Mouse (Mus musculus): ENCODE measurements around the gene Dmc1. TPM values are rescaled to one million over a fixed set of nuclear protein-coding genes. Genes with fewer than 3 reads are reported as not detected.

Dmc1 gene
- polyA plus RNA-seq, 1 experiment from 2014 or later = 0.67 TPM

DNA sequence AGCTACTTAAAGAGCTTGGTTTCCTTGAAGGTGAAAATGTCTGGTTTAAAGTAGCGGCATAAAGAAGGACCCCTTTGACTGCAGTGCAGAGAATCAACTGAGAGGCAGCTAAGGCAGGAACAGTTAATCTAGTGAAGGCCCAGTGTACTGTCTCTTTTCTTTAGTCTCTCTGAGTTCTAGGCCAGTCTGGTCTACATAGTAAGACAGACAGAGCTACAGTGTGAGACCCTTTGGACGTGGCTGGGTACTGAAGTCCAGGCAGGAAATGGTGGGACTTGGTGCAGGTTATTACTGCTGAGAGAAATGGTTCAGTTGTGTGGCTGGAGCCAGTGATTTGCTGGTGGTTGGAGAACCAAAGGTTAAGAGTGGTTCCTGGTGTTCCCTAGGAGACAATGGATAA is 56.7 kb downstream of the Dmc1 start:
- no peak for ATAC-seq (replicated peaks)
- peaks cover 25% of the 10 kb centered on the region for H3K4me1 ChIP-seq
- no peaks in the 10 kb centered on the region for H3K27me3 ChIP-seq
- peaks cover 12% of the 10 kb centered on the region for H3K36me3 ChIP-seq
- 99% methylated on average over 2 of the region's 2 CpGs for WGBS
- H3K27ac ChIP-seq (replicated peaks) = no peak overlapping the region
- no peak overlapping the region for H3K4me3 ChIP-seq
- H3K9me3 ChIP-seq = no peaks in the 10 kb centered on the region
- no peak overlapping the region for H3K9ac ChIP-seq (replicated peaks)
- H3K4me2 ChIP-seq (replicated peaks) = no peak overlapping the region

DNA sequence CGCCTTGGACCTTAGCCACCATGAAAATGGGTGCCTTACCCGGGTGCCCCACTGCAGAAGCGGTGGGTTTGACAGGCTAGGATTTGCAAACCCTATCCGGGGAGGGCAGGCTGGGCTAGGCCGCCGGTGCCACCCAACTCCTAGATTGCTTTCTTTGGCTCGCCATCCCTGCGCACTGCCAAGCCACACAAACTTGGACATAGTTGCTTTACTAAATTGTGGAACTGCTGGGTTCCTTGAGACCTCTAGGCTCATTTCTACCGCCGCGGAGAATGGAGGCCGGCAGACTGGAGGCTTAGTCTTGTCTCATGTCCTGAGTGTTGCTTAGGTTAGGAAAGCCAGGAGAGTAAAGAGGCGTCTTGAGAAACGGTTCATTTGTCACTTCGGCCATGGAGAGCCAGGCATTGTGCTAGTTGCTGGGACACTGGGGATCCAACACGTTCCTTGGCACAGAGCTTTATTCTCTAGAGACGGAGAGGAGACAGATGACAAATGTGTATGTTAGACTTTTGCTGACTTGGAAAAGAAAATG is 57.6 kb downstream of the Dmc1 start:
- H3K27me3 ChIP-seq = no peaks in the 10 kb centered on the region
- peak overlapping the region; percentile 56 for H3K4me2 ChIP-seq (replicated peaks)
- peak overlapping the region; percentile 89 for H3K4me3 ChIP-seq
- H3K36me3 ChIP-seq = peaks cover 21% of the 10 kb centered on the region
- 85% methylated on average over 17 of the region's 17 CpGs for WGBS
- no peak; the same call in 1 of the 2 replicates for ATAC-seq (replicated peaks)
- H3K9ac ChIP-seq (replicated peaks) = peak overlapping the region; percentile 54
- H3K27ac ChIP-seq (replicated peaks) = peak overlapping the region; percentile 98
- peaks cover 28% of the 10 kb centered on the region for H3K4me1 ChIP-seq
- H3K9me3 ChIP-seq = no peaks in the 10 kb centered on the region

- H3K27ac ChIP-seq (replicated peaks) = peak within 1 kb of the TSS; percentile 98
- peak; percentile 98 for ATAC-seq (replicated peaks)
- 2% methylated on average over 84 of the region's 84 CpGs for WGBS
- H3K9me3 ChIP-seq = no peaks in the 10 kb centered on the region
- H3K36me3 ChIP-seq = peaks cover 28% of the 10 kb centered on the region
- peak within 1 kb of the TSS; percentile 89 for H3K4me3 ChIP-seq
- H3K27me3 ChIP-seq = no peaks in the 10 kb centered on the region
- peaks cover 30% of the 10 kb centered on the region for H3K4me1 ChIP-seq
- H3K9ac ChIP-seq (replicated peaks) = peak within 1 kb of the TSS; percentile 92
- peak within 1 kb of the TSS; percentile 65 for H3K4me2 ChIP-seq (replicated peaks)
These were observed 58.3 kb downstream of the Dmc1 start, which contains the start of gene Ddx17 for GRCm38 (mm10) chr15:79546410-79547288. Ddx17 (minus strand) TSS chr15:79546741.

DNA sequence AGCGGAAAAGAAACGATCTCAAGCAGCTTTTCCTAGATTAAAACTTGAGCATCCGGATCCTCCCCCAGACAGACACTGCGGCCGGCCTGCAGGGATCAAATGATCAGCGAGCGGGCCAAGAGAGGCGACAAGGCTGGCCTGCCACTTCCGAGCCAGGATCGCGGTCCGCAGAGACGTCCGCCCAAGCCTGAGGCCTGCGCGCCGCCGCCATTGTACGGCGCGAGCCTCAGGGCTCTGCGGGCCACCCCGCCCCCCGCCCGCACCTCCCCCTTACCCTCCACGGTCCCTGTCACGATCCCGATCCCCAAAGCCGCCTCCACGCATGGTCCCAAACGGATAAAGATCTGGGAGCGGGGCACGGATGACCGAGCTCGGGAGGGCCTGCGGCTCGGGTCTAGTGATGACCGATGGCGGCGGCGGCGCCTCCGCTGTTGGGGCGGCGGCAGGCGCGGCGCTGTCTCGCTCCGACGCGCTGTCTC is 58.9 kb downstream of the Dmc1 start:
- Histone ChIP-seq H3K9me3 (no peaks in the 10 kb centered on the region), H3K36me3 (peaks cover 33% of the 10 kb centered on the region), H3K4me1 (peaks cover 34% of the 10 kb centered on the region), H3K4me2 (replicated peaks) (peak overlapping the region; percentile 65), H3K27ac (replicated peaks) (peak overlapping the region; percentile 97), H3K9ac (replicated peaks) (peak overlapping the region; percentile 92), H3K27me3 (no peaks in the 10 kb centered on the region), H3K4me3 (peak overlapping the region; percentile 89)
- WGBS = under 1% methylated on average over 52 of the region's 52 CpGs
- ATAC-seq (replicated peaks) = peak; percentile 75

GRCm38 (mm10) chr15:79545496-79545895 is 59.4 kb downstream of the Dmc1 start:
- 2% methylated on average over 3 of the region's 3 CpGs for WGBS
- H3K36me3 ChIP-seq = peaks cover 38% of the 10 kb centered on the region
- peak overlapping the region; percentile 65 for H3K4me2 ChIP-seq (replicated peaks)
- H3K9ac ChIP-seq (replicated peaks) = peak overlapping the region; percentile 92
- no peak for ATAC-seq (replicated peaks)
- no peaks in the 10 kb centered on the region for H3K9me3 ChIP-seq
- peak overlapping the region; percentile 97 for H3K27ac ChIP-seq (replicated peaks)
- H3K4me3 ChIP-seq = peak overlapping the region; percentile 89
- no peaks in the 10 kb centered on the region for H3K27me3 ChIP-seq
- H3K4me1 ChIP-seq = peaks cover 36% of the 10 kb centered on the region

DNA sequence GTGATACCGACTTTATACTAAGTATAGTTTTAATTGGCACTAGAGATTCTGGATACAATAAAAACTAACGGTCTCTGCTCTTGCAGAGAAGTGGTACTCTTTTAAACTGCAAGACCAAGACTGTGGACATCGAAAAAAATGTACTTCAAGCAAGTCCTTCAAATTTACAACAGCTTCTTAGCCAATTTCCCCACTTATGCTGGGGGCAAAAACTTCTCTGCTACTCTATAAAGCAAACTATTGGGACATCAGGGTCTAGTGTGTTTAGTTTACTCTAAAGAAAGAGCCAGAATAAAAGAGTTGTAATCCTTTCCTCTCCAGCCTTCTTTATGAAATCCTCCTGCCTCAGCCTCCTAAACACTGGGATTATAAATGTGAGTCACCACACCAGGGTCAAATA is 60.9 kb downstream of the Dmc1 start:
- ATAC-seq (replicated peaks) = no peak
- WGBS = 91% methylated on average over 3 of the region's 3 CpGs
- peaks cover 53% of the 10 kb centered on the region for H3K36me3 ChIP-seq

GRCm38 (mm10) chr15:79533796-79534195 is 71.1 kb downstream of the Dmc1 start:
- no peaks in the 10 kb centered on the region for H3K27me3 ChIP-seq
- H3K4me1 ChIP-seq = 0 out of 2 replicates have a peak, but pooled peaks cover 4% of the 10 kb centered on the region
- no peak overlapping the region for H3K9ac ChIP-seq (replicated peaks)
- no peak overlapping the region for H3K27ac ChIP-seq (replicated peaks)
- 90% methylated on average over 3 of the region's 3 CpGs for WGBS
- no peak overlapping the region for H3K4me2 ChIP-seq (replicated peaks)
- no peaks in the 10 kb centered on the region for H3K9me3 ChIP-seq
- peaks cover 97% of the 10 kb centered on the region for H3K36me3 ChIP-seq
- no peak for ATAC-seq (replicated peaks)
- H3K4me3 ChIP-seq = no peak overlapping the region

More for the DNA sequence above, 60.9 kb downstream of the Dmc1 start:
- H3K9me3 ChIP-seq = no peaks in the 10 kb centered on the region
- peaks cover 43% of the 10 kb centered on the region for H3K4me1 ChIP-seq
- no peaks in the 10 kb centered on the region for H3K27me3 ChIP-seq
- H3K9ac ChIP-seq (replicated peaks) = no peak overlapping the region
- H3K4me3 ChIP-seq = peak overlapping the region; percentile 89
- no peak overlapping the region for H3K27ac ChIP-seq (replicated peaks)
- peak overlapping the region; percentile 65 for H3K4me2 ChIP-seq (replicated peaks)

GRCm38 (mm10) chr15:79529935-79530334 is 75.0 kb downstream of the Dmc1 start:
- no peaks in the 10 kb centered on the region for H3K4me1 ChIP-seq
- no peak overlapping the region for H3K9ac ChIP-seq (replicated peaks)
- no peak overlapping the region for H3K4me2 ChIP-seq (replicated peaks)
- H3K27me3 ChIP-seq = no peaks in the 10 kb centered on the region
- peaks cover 87% of the 10 kb centered on the region for H3K36me3 ChIP-seq
- no peak overlapping the region for H3K4me3 ChIP-seq
- H3K27ac ChIP-seq (replicated peaks) = no peak overlapping the region
- WGBS = 85% methylated on average over 7 of the region's 7 CpGs
- 0 out of 2 replicates have a peak, but pooled peaks have one; percentile 21 for ATAC-seq (replicated peaks)
- H3K9me3 ChIP-seq = no peaks in the 10 kb centered on the region

DNA sequence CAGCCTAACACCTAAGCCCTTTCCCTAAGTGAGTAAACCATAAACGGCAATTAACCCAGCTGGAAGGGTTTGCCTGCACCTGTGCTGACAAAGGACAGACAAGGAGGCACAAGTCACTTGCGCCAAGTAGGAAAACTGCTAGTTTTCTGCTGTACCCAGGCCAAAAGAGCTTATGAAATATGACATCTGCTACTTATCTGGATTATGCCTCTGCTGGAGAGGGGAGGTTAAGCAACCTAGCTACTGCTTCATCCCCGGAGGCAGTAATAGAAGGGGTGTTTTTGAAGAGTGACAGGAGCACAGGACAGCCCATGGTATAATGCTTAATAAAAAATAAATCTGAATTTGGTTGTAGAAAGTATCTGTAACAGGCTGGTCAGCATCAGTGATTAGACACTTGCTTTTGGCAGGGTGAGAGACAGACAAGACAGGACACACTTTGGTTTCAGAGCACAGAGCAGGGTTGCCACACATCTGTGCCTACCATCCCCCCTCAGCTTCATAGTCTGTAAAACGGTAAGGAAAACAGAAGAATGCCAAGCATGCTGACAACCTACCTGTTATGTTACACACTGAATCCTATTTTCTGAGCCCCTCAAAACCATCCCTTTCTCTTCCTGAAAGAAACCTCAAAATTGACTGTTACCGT is 76.8 kb downstream of the Dmc1 start:
- H3K9me3 ChIP-seq = no peaks in the 10 kb centered on the region
- H3K4me2 ChIP-seq (replicated peaks) = no peak overlapping the region
- peaks cover 70% of the 10 kb centered on the region for H3K36me3 ChIP-seq
- H3K9ac ChIP-seq (replicated peaks) = no peak overlapping the region
- H3K4me3 ChIP-seq = no peak overlapping the region
- H3K27ac ChIP-seq (replicated peaks) = peak overlapping the region; percentile 31; the same call in 1 of the 2 replicates
- WGBS = 70% methylated on average over 5 of the region's 5 CpGs
- no peaks in the 10 kb centered on the region for H3K4me1 ChIP-seq
- no peaks in the 10 kb centered on the region for H3K27me3 ChIP-seq
- no peak for ATAC-seq (replicated peaks)

DNA sequence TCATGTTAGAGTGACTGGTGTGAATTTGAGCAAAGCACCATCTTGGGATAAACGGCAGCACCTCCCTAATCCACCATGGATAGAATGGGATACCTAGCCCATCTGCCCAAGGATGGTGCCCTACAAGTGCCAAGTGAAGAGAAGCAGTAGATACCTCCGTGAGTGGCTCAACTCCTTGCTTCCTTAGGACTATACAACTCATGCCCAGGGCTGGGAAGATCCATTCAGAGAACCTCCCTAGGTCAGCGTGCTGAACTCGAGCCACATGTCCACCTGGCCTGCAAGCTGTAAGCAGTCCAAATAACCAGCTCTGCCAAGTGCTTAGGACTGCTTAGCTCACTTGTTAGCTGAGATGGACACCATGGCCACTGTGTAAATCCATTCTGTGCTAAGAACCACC is 77.7 kb downstream of the Dmc1 start:
- ATAC-seq (replicated peaks) = no peak; the same call in 1 of the 2 replicates
- no peak overlapping the region for H3K9ac ChIP-seq (replicated peaks)
- no peaks in the 10 kb centered on the region for H3K9me3 ChIP-seq
- 82% methylated on average over 4 of the region's 4 CpGs for WGBS
- H3K36me3 ChIP-seq = peaks cover 62% of the 10 kb centered on the region
- H3K4me1 ChIP-seq = no peaks in the 10 kb centered on the region
- H3K27me3 ChIP-seq = no peaks in the 10 kb centered on the region
- H3K27ac ChIP-seq (replicated peaks) = no peak overlapping the region
- H3K4me3 ChIP-seq = no peak overlapping the region
- no peak overlapping the region for H3K4me2 ChIP-seq (replicated peaks)

GRCm38 (mm10) chr15:79525979-79526768 is 78.7 kb downstream of the Dmc1 start:
- Histone ChIP-seq H3K4me2 (replicated peaks) (no peak overlapping the region), H3K36me3 (peaks cover 52% of the 10 kb centered on the region)
- 67% methylated on average over 9 of the region's 9 CpGs for WGBS

More at GRCm38 (mm10) chr15:79525979-79526768, 78.7 kb downstream of the Dmc1 start:
- H3K4me3 ChIP-seq = no peak overlapping the region
- H3K27ac ChIP-seq (replicated peaks) = 0 out of 2 replicates have a peak overlapping the region, but pooled peaks have one; percentile 8
- ATAC-seq (replicated peaks) = no peak
- H3K27me3 ChIP-seq = no peaks in the 10 kb centered on the region
- no peak overlapping the region for H3K9ac ChIP-seq (replicated peaks)
- no peaks in the 10 kb centered on the region for H3K9me3 ChIP-seq
- no peaks in the 10 kb centered on the region for H3K4me1 ChIP-seq

All from forebrain, embryonic 15.5 days (tissue).